Mouse (Mus musculus): Measurements from ENCODE around the gene Chd1l.

DNA sequence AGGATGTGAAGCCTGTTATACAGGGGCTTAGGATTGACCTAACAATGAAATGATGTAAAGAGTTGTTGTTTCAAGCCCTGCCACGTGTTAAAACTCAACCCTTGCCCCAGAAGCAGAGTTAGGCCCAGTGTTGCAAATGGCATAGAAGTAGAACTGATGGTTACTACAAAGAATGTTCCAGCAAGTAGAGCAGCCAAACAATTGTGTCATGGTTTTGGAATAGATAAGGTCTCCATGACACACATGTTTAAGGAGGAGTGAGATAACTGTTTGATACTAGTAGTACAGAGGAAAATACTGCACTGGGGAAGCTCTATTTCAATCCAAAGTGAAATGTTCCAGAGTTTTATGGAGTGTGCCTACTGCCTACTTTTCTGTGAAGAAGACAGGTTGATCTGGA lies 38.5 kb upstream of the Chd1l start:
- TF ChIP-seq POLR2A (IDR thresholded peaks at IDR 0.05; ENCODE audit: low read depth, low read length) (no peak), CTCF (conservative IDR thresholded peaks at IDR 0.05; ENCODE audit: insufficient read depth, insufficient read length, low read depth, low read length) (no peak)

Measured in kidney, adult 2 months (tissue).